Mouse (Mus musculus) CD4-positive, CD25-positive, alpha-beta regulatory T cell, adult 4 months (primary cell): ENCODE results near the gene Plaa. TPM values are rescaled to one million over a fixed set of nuclear protein-coding genes. Genes with fewer than 3 reads are reported as not detected.
"Not testable (repeated sequence)": the region's sequence is repeated elsewhere in the genome, so short reads cannot be mapped to it uniquely, and the experiment has no call there.

Experiments used
- ATAC-seq: one replicate; pipeline ENCODE4 v1.8.0; 2017
- polyA plus RNA-seq, 2 experiments: library from polyadenylated mRNA; unstranded; fragments of 100-300 nt; shearing (Covaris generic); gene quantifications; one replicate each; pipeline ENCODE4 v1.2.1; 2017

Plaa gene
- 10 to 100 TPM; 31.6 to 33.7 TPM for polyA plus RNA-seq

- peak; percentile 96 for ATAC-seq
Observed at GRCm38 (mm10) chr4:94603031-94603629, at the start of gene Plaa. Gene Plaa (minus strand): TSS chr4:94603244.

GRCm38 (mm10) chr4:94650426-94651175 is 47.6 kb upstream of the Plaa start:
- ATAC-seq: not testable (repeated sequence)

GRCm38 (mm10) chr4:94649920-94650319 is 46.9 kb upstream of the Plaa start, which contains the start of gene Lrrc19:
Gene Lrrc19 (minus strand): TSS chr4:94650144.
- ATAC-seq: no peak

- no peak for ATAC-seq
Observed at GRCm38 (mm10) chr4:94643141-94643540, 40.1 kb upstream of the Plaa start.

GRCm38 (mm10) chr4:94620077-94620476 is 17.0 kb upstream of the Plaa start:
- ATAC-seq: no peak

- ATAC-seq: peak; percentile 18
Observed at GRCm38 (mm10) chr4:94614627-94615006, 11.6 kb upstream of the Plaa start.

GRCm38 (mm10) chr4:94613972-94614626 is 11.1 kb upstream of the Plaa start, which contains the start of gene Ift74:
Gene Ift74 (plus strand): TSS chr4:94614491.
- ATAC-seq: peak; percentile 99

- ATAC-seq: no peak
Observed at GRCm38 (mm10) chr4:94610339-94610738, 7.3 kb upstream of the Plaa start.

- ATAC-seq: no peak
Observed at GRCm38 (mm10) chr4:94605591-94605990, 2.5 kb upstream of the Plaa start.

- no peak for ATAC-seq
Observed at GRCm38 (mm10) chr4:94604452-94605019, 1.5 kb upstream of the Plaa start.

- ATAC-seq: no peak
Observed at GRCm38 (mm10) chr4:94602496-94603030, 481 bp downstream of the Plaa start.

GRCm38 (mm10) chr4:94601395-94601794 is 1.6 kb downstream of the Plaa start:
- no peak for ATAC-seq

GRCm38 (mm10) chr4:94592709-94593108 is 10.3 kb downstream of the Plaa start:
- no peak for ATAC-seq

- ATAC-seq: no peak
Observed at GRCm38 (mm10) chr4:94591765-94592381, 11.2 kb downstream of the Plaa start.

GRCm38 (mm10) chr4:94572677-94573076 is 30.4 kb downstream of the Plaa start:
- ATAC-seq: no peak

GRCm38 (mm10) chr4:94564297-94564696 is 38.7 kb downstream of the Plaa start:
- no peak for ATAC-seq

- ATAC-seq: no peak
Observed at GRCm38 (mm10) chr4:94561954-94562648, 40.9 kb downstream of the Plaa start.

- ATAC-seq: no peak
Observed at GRCm38 (mm10) chr4:94560316-94560715, 42.7 kb downstream of the Plaa start.

- ATAC-seq: no peak
Observed at GRCm38 (mm10) chr4:94559266-94559665, 43.8 kb downstream of the Plaa start.

GRCm38 (mm10) chr4:94557145-94557544 is 45.9 kb downstream of the Plaa start:
- no peak for ATAC-seq

GRCm38 (mm10) chr4:94556265-94557054 is 46.6 kb downstream of the Plaa start, which contains the start of the genes Gm10306 and Caap1:
Gene Gm10306 (plus strand): TSS chr4:94556546.
Gene Caap1 (minus strand): TSS chr4:94556796.
- ATAC-seq: peak; percentile 97
